Mouse (Mus musculus) megakaryocyte, embryonic 14.5 days (primary cell): ENCODE results near the gene Galnt2.

Experiments
- FLI1 ChIP-seq: IDR thresholded peaks from 2 replicates; pipeline ENCODE4 v1.6.1; 2012; ENCODE audit warnings: low read length, inconsistent platforms, mixed read lengths
- GATA1 ChIP-seq: IDR thresholded peaks from 3 replicates; pipeline ENCODE4 v1.6.1; 2012; ENCODE audit warnings: mixed read lengths, low read length, inconsistent platforms, borderline replicate concordance

DNA sequence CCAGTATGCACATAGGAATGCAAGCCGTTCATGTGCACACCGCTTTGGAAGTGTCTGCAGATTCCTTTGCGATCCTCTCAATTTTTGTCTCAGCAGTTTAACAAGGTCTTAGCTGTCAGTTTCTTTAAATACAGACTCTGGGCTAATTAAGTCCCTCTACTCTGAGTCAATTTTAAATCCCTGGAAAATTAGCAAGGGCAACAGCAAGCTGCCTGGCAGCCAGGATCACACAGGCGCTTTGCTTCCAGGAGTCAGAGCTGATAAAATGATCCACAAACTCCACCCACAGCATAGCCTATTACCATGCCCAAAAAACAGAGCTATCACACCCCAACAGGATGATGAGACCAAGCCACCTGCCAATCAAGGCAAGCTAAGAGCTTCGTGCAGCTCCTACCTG, 142.6 kb downstream of the Galnt2 start:
- TF ChIP-seq FLI1 (no peak), GATA1 (no peak)
